Mouse (Mus musculus) heart, postnatal 0 days (tissue): ENCODE results near the gene Pyroxd1. TPM values are rescaled to one million over a fixed set of nuclear protein-coding genes. Genes with fewer than 3 reads are reported as not detected.

Experiments
- ATAC-seq: fragments of 200-750 bp; cut with Nextera tagmentation; 2 replicates; pipeline ENCODE4 v1.8.0; 2017; ENCODE audit warnings: low read depth, moderate number of reproducible peaks, moderate library complexity; ENCODE audit not compliant: insufficient read depth
- DNase-seq: peaks from one replicate; pipeline ENCODE4 v3.0.0-alpha.2; 2016; ENCODE audit warnings: low spot score
- H3K27ac ChIP-seq: fragments of 300-500 bp; sonication (generic); 2 replicates; pipeline ENCODE4 v1.5.1; 2014; ENCODE audit warnings: low read depth, mild to moderate bottlenecking
- H3K27me3 ChIP-seq: fragments of 300-500 bp; sonication (generic); 2 replicates; pipeline ENCODE4 v1.6.1; 2014; ENCODE audit warnings: low read length, mixed read lengths; ENCODE audit not compliant: control insufficient read depth, insufficient read depth
- H3K36me3 ChIP-seq: fragments of 300-500 bp; sonication (generic); replicated peaks from 2 replicates; pipeline ENCODE4 v1.6.1; 2014; ENCODE audit warnings: low read length, mixed read lengths; ENCODE audit not compliant: control insufficient read depth, insufficient read depth
- H3K4me1 ChIP-seq: fragments of 300-500 bp; sonication (generic); 2 replicates; pipeline ENCODE4 v1.6.1; 2014; ENCODE audit warnings: antibody characterized with exemption; ENCODE audit not compliant: control insufficient read depth, insufficient read depth
- H3K4me2 ChIP-seq: fragments of 300-500 bp; sonication (generic); 2 replicates; pipeline ENCODE4 v1.6.1; 2014; ENCODE audit warnings: low read depth, mild to moderate bottlenecking, low read length, moderate library complexity
- H3K4me3 ChIP-seq: fragments of 300-500 bp; sonication (generic); 2 replicates; pipeline ENCODE4 v1.5.1; 2014; ENCODE audit warnings: low read depth, low read length
- H3K9ac ChIP-seq: fragments of 300-500 bp; sonication (generic); replicated peaks from 2 replicates; pipeline ENCODE4 v1.6.1; 2014; ENCODE audit warnings: low read depth, low read length, mixed read lengths
- H3K9me3 ChIP-seq: fragments of 300-500 bp; sonication (generic); replicated peaks from 2 replicates; pipeline ENCODE4 v1.6.1; 2016; ENCODE audit warnings: low read length; ENCODE audit not compliant: control insufficient read depth
- CTCF ChIP-seq: IDR thresholded peaks from 2 replicates; pipeline ENCODE4 v1.5.1; 2016; ENCODE audit warnings: antibody characterized with exemption, control low read depth, low read depth
- EP300 ChIP-seq: IDR thresholded peaks from 2 replicates; pipeline ENCODE4 v1.6.1; 2016; ENCODE audit warnings: antibody characterized with exemption, low read depth
- WGBS: fragments of 180-500 bp; shearing (Covaris S2); extraction: QIAGEN DNeasy Blood & Tissue Kit; methylation state at CpG from one replicate; pipeline ENCODE4 v1.1.7; 2014; 5-methylcytosine and 5-hydroxymethylcytosine counted together
- polyA plus RNA-seq: library from polyadenylated mRNA; unstranded; fragments of >200 nt; fragmentation: Nextera tagmentation; extraction: Ambion mirVana; gene quantifications from 2 replicates; pipeline ENCODE4 v1.2.1, GENCODE M21; 2015
- total RNA-seq: library from RNA; depleted of rRNA; stranded (reverse); fragments of >200 nt; gene quantifications from 2 replicates; pipeline ENCODE4 v1.2.3, GENCODE M21; 2014; ENCODE audit warnings: low replicate concordance; rRNA removed

Gene Pyroxd1
- total and polyA plus RNA-seq, 2 experiments from 2014 or later, result 6.1 to 14.8 TPM

- H3K36me3 ChIP-seq, result peaks cover 30% of the 10 kb centered on the region
- TF ChIP-seq EP300 (no peak), CTCF (no peak)
- H3K27ac ChIP-seq, result no peak overlapping the region
- no peak overlapping the region for H3K9ac ChIP-seq
- no peaks in the 10 kb centered on the region for H3K9me3 ChIP-seq
- DNase-seq (no peak), ATAC-seq (no peak)
- H3K27me3 ChIP-seq, result no peaks in the 10 kb centered on the region
- WGBS, result 69% methylated on average over 5 of the region's 5 CpGs
- H3K4me1 ChIP-seq, result no peaks in the 10 kb centered on the region
- no peak overlapping the region for H3K4me3 ChIP-seq
- H3K4me2 ChIP-seq, result no peak overlapping the region
These were observed 49.2 kb downstream of the Pyroxd1 start for GRCm38 (mm10) chr6:142394669-142395068.

- Histone ChIP-seq H3K9ac (no peak overlapping the region), H3K4me3 (no peak overlapping the region), H3K27me3 (no peaks in the 10 kb centered on the region), H3K36me3 (peaks cover 39% of the 10 kb centered on the region), H3K27ac (no peak overlapping the region), H3K4me2 (no peak overlapping the region), H3K9me3 (no peaks in the 10 kb centered on the region), H3K4me1 (no peaks in the 10 kb centered on the region)
- WGBS, result 84% methylated on average over 6 of the region's 6 CpGs
- TF ChIP-seq CTCF, result no peak
- TF ChIP-seq EP300, result no peak
- no peak for DNase-seq
- no peak for ATAC-seq
These were observed 50.3 kb downstream of the Pyroxd1 start for GRCm38 (mm10) chr6:142395756-142396155.

- no peak overlapping the region for H3K9ac ChIP-seq
- H3K4me3 ChIP-seq, result no peak overlapping the region
- H3K36me3 ChIP-seq, result no peaks in the 10 kb centered on the region
- 23% methylated on average over 1 of the region's 1 CpGs for WGBS
- peaks cover 35% of the 10 kb centered on the region for H3K27me3 ChIP-seq
- H3K4me2 ChIP-seq, result no peak overlapping the region
- peaks cover 5% of the 10 kb centered on the region; the same call in 1 of the 2 replicates for H3K4me1 ChIP-seq
- TF ChIP-seq EP300, result no peak
- no peak for TF ChIP-seq CTCF
- DNase-seq (no peak), ATAC-seq (no peak)
- H3K9me3 ChIP-seq, result no peaks in the 10 kb centered on the region
- no peak overlapping the region for H3K27ac ChIP-seq
These were observed 65.7 kb downstream of the Pyroxd1 start for GRCm38 (mm10) chr6:142411140-142411539.

Other genes starting within 250 kb of the Pyroxd1 start
- gene Slco1a6, start 137.1 kb upstream of the Pyroxd1 start, total RNA-seq, result not detected in 2 replicates
- gene Slco1a6, start 137.1 kb upstream of the Pyroxd1 start, polyA plus RNA-seq, result 0.69 TPM in 1 of 2 replicates, not detected in the other
- not detected in 2 replicates for gene Iapp, start 47.2 kb upstream of the Pyroxd1 start, total RNA-seq
- not detected in 2 replicates for gene Iapp, start 47.2 kb upstream of the Pyroxd1 start, polyA plus RNA-seq
- gene Slco1a5, start 22.7 kb upstream of the Pyroxd1 start, total RNA-seq, result not detected in 2 replicates
- not detected in 2 replicates for gene Slco1a5, start 22.7 kb upstream of the Pyroxd1 start, polyA plus RNA-seq
- gene Recql, start 41.4 kb downstream of the Pyroxd1 start, total RNA-seq, result 3.1 and 5.6 TPM in 2 replicates
- gene Recql, start 41.4 kb downstream of the Pyroxd1 start, polyA plus RNA-seq, result 8.6 and 8.8 TPM in 2 replicates
- gene Golt1b, start 41.6 kb downstream of the Pyroxd1 start, total RNA-seq, result 23.2 and 30.8 TPM in 2 replicates
- 37.9 and 39.4 TPM in 2 replicates for gene Golt1b, start 41.6 kb downstream of the Pyroxd1 start, polyA plus RNA-seq
- gene Spx, start 67.8 kb downstream of the Pyroxd1 start, total RNA-seq, result not detected in 2 replicates
- 0.20 TPM in 1 of 2 replicates, not detected in the other for gene Spx, start 67.8 kb downstream of the Pyroxd1 start, polyA plus RNA-seq
- gene Gys2, start 127.5 kb downstream of the Pyroxd1 start, total RNA-seq, result 0.76 TPM in 1 of 2 replicates, not detected in the other
- 0.04 TPM in 1 of 2 replicates, not detected in the other for gene Gys2, start 127.5 kb downstream of the Pyroxd1 start, polyA plus RNA-seq
- gene Ldhb, start 162.3 kb downstream of the Pyroxd1 start, total RNA-seq, result 851 and 887 TPM in 2 replicates
- 2,292 and 2,354 TPM in 2 replicates for gene Ldhb, start 162.3 kb downstream of the Pyroxd1 start, polyA plus RNA-seq
- 14.8 and 40.4 TPM in 2 replicates for gene Kcnj8, start 226.0 kb downstream of the Pyroxd1 start, total RNA-seq
- gene Kcnj8, start 226.0 kb downstream of the Pyroxd1 start, polyA plus RNA-seq, result 19.8 and 21.5 TPM in 2 replicates